Mouse (Mus musculus) erythroblast, embryonic 14.5 days (primary cell): ENCODE data around the gene Ubl3.

Experiments used
- GATA1 ChIP-seq: IDR thresholded peaks from 2 replicates; pipeline ENCODE4 v1.6.1; 2012; ENCODE audit warnings: low read length, inconsistent platforms, mixed read lengths
- TAL1 ChIP-seq: IDR thresholded peaks from 3 replicates; pipeline ENCODE4 v1.6.1; 2012; ENCODE audit warnings: low read length, inconsistent platforms, mixed read lengths

- TF ChIP-seq GATA1: no peak
- TF ChIP-seq TAL1: no peak
These were observed 4.6 kb downstream of the Ubl3 start for GRCm38 (mm10) chr5:148547870-148548456.
